Mouse (Mus musculus) CH12.LX (cell line): ENCODE results near the gene Vamp4.
A peak's percentile ranks its signal among the peaks of the same experiment; 100 is the strongest.

Experiments
- CTCF ChIP-seq, 2 experiments: IDR thresholded peaks in 1 of 2; conservative IDR thresholded peaks in 1 of 2; 2 replicates each; pipeline ENCODE4 v1.5.1; 2011 to 2012; ENCODE audit warnings: low read depth in 2 of 2, low read length in 2 of 2, improper control_type of control experiment in 1 of 2, inconsistent platforms in 1 of 2, mild to moderate bottlenecking in 1 of 2, moderate library complexity in 1 of 2
- EP300 ChIP-seq: IDR thresholded peaks from 2 replicates; pipeline ENCODE4 v1.6.1; 2011; ENCODE audit warnings: low read length, improper control_type of control experiment
- HCFC1 ChIP-seq: IDR thresholded peaks from 2 replicates; pipeline ENCODE4 v1.6.1; 2012; ENCODE audit warnings: low read depth, mild to moderate bottlenecking, inconsistent platforms, low read length, improper control_type of control experiment
- KAT2A ChIP-seq: IDR thresholded peaks from 2 replicates; pipeline ENCODE4 v1.6.1; 2012; ENCODE audit warnings: low read length, improper control_type of control experiment, inconsistent platforms; ENCODE audit not compliant: insufficient replicate concordance
- MAX ChIP-seq: IDR thresholded peaks from 2 replicates; pipeline ENCODE4 v1.6.1; 2011; ENCODE audit warnings: low read length, improper control_type of control experiment
- POLR2A ChIP-seq: IDR thresholded peaks from 2 replicates; pipeline ENCODE4 v1.6.1; 2011; ENCODE audit warnings: low read depth, mild to moderate bottlenecking, improper control_type of control experiment, low read length
- RAD21 ChIP-seq: IDR thresholded peaks from 2 replicates; pipeline ENCODE4 v1.6.1; 2011; ENCODE audit warnings: low read depth, mild to moderate bottlenecking, low read length, improper control_type of control experiment, moderate library complexity
- SIN3A ChIP-seq: IDR thresholded peaks from 2 replicates; pipeline ENCODE4 v1.6.1; 2012; ENCODE audit warnings: low read length, improper control_type of control experiment, inconsistent platforms

- TF ChIP-seq EP300 (no peak), POLR2A (no peak), MAX (no peak), CTCF (conservative IDR thresholded peaks at IDR 0.05 in 1 of 2, IDR thresholded peaks at IDR 0.05 in 1 of 2; ENCODE audit: low read depth in 2 of 2, low read length in 2 of 2) (peak in 1 of 2 experiments; percentile 48; a peak in 3 of 4 replicates), RAD21 (peak; percentile 3), KAT2A (no peak), HCFC1 (no peak), SIN3A (no peak)
These were observed 12.6 kb downstream of the Vamp4 start for GRCm38 (mm10) chr1:162582884-162583283.
